Mouse (Mus musculus) embryonic stem cell, embryonic (primary cell): ENCODE results near the gene Stac2.

ENCODE experiments used
- CTCF ChIA-PET, 4 experiments: fragments of 300-600 bp in 2 of 4; fragments of 350-600 bp in 2 of 4; sonication (Branson Sonifier 250); formaldehyde crosslinking; loops; one replicate each; lab custom pipeline; 2022; ENCODE audit warnings: inconsistent platforms in 2 of 4; lab: Charles Lee
- POLR2A ChIA-PET, 4 experiments: fragments of 300-600 bp in 2 of 4; fragments of 350-600 bp in 2 of 4; sonication (Branson Sonifier 250); formaldehyde crosslinking; loops; one replicate each; lab custom pipeline; 2022; ENCODE audit warnings: antibody characterized with exemption in 4 of 4, inconsistent platforms in 1 of 4; lab: Charles Lee

The Stac2 gene

GRCm38 (mm10) chr11:98001986-98002385, 51.3 kb downstream of the Stac2 start:
- CTCF ChIA-PET, result interaction anchor here (0.5 to 5.1 kb wide), 83 partner anchors 8 to 1094 kb away, joined by 3 to 40 read pairs (median 4); partner anchors contain the start of genes Plxdc1 (in 3 of the 4), Fbxo47 (in 2 of the 4), Cacnb1 (in 1 of the 4) and Fbxl20 (in 1 of the 4)
- POLR2A ChIA-PET, result interaction anchor here (0.6 to 7.0 kb wide), 38 partner anchors 8 to 372 kb away, joined by 3 to 64 read pairs (median 4); partner anchors contain the start of genes Rpl19 (in 3 of the 4), Cacnb1 (in 2 of the 4), Cdk12 (in 1 of the 4) and Epop (in 1 of the 4)

- ChIA-PET POLR2A (interaction anchor here in 3 of 4 experiments (0.6 to 4.1 kb wide), 9 partner anchors 10 to 149 kb away, joined by 3 to 21 read pairs (median 4); partner anchors contain the start of genes Fbxo47 (in 2 of the 3), Plxdc1 (in 1 of the 3) and Rpl19 (in 1 of the 3)), CTCF (interaction anchor here in 3 of 4 experiments (0.5 to 2.4 kb wide), 12 partner anchors 10 to 1095 kb away, joined by 3 to 36 read pairs (median 3); no protein-coding TSS in a partner anchor)
Measured at GRCm38 (mm10) chr11:98001351-98001824, 51.9 kb downstream of the Stac2 start.

GRCm38 (mm10) chr11:98000378-98001140, 52.7 kb downstream of the Stac2 start:
- ChIA-PET POLR2A (interaction anchor here (0.5 to 4.1 kb wide), 14 partner anchors 11 to 284 kb away, joined by 3 to 21 read pairs (median 4); partner anchors contain the start of genes Rpl19 (in 4 of the 4), Fbxo47 (in 1 of the 4), Plxdc1 (in 1 of the 4) and Rpl23 (in 1 of the 4)), CTCF (interaction anchor here in 1 of 4 experiments (0.5 kb wide), 1 partner anchor 64 kb away, joined by 3 read pairs; no protein-coding TSS in a partner anchor)

GRCm38 (mm10) chr11:97999748-98000147, 53.5 kb downstream of the Stac2 start:
- ChIA-PET POLR2A (interaction anchor here in 3 of 4 experiments (0.9 to 1.8 kb wide), 5 partner anchors 21 to 218 kb away, joined by 3 to 6 read pairs (median 4); partner anchors contain the start of genes Rpl19 (in 3 of the 3) and Rpl23 (in 1 of the 3)), CTCF (interaction anchor here in 1 of 4 experiments (1.7 kb wide), 1 partner anchor 13 kb away, joined by 5 read pairs; no protein-coding TSS in a partner anchor)

GRCm38 (mm10) chr11:97998898-97999608, 54.2 kb downstream of the Stac2 start:
- ChIA-PET CTCF (interaction anchor here in 2 of 4 experiments (0.7 to 1.7 kb wide), 3 partner anchors 14 to 20 kb away, joined by 3 to 5 read pairs (median 3); no protein-coding TSS in a partner anchor), POLR2A (interaction anchor here in 3 of 4 experiments (0.5 to 1.8 kb wide), 8 partner anchors 19 to 217 kb away, joined by 3 to 6 read pairs (median 4); partner anchors contain the start of genes Rpl19 (in 2 of the 3) and Rpl23 (in 1 of the 3))

- POLR2A ChIA-PET, result interaction anchor here in 1 of 4 experiments (1.5 kb wide), 1 partner anchor 60 kb away, joined by 3 read pairs; no protein-coding TSS in a partner anchor
- CTCF ChIA-PET, result interaction anchor here in 1 of 4 experiments (1.1 to 1.7 kb wide), 2 partner anchors 15 to 61 kb away, joined by 3 to 5 read pairs; no protein-coding TSS in a partner anchor
Measured at GRCm38 (mm10) chr11:97998074-97998793, 55.0 kb downstream of the Stac2 start.

- CTCF ChIA-PET, result interaction anchor here in 1 of 4 experiments (1.1 kb wide), 1 partner anchor 60 kb away, joined by 3 read pairs; no protein-coding TSS in a partner anchor
- POLR2A ChIA-PET, result interaction anchor here in 2 of 4 experiments (1.0 to 1.5 kb wide), 2 partner anchors 61 to 105 kb away, joined by 3 to 4 read pairs; no protein-coding TSS in a partner anchor
Measured at GRCm38 (mm10) chr11:97997387-97997960, 55.8 kb downstream of the Stac2 start.

- CTCF ChIA-PET, result interaction anchor here in 3 of 4 experiments (0.6 to 1.4 kb wide), 6 partner anchors 8 to 346 kb away, joined by 3 to 6 read pairs (median 3); partner anchors contain the start of gene Fbxo47 (in 1 of the 3)
Measured at GRCm38 (mm10) chr11:97996691-97997090, 56.6 kb downstream of the Stac2 start.

GRCm38 (mm10) chr11:97995564-97996288, 57.5 kb downstream of the Stac2 start, which contains the start of gene Arl5c:
Gene Arl5c, minus strand, starts transcription at chr11:97996181.
- POLR2A ChIA-PET, result interaction anchor here in 3 of 4 experiments (0.5 to 3.0 kb wide), 22 partner anchors 8 to 253 kb away, joined by 3 to 19 read pairs (median 4); partner anchors contain the start of genes Plxdc1 (in 2 of the 3), Rpl19 (in 2 of the 3), Rpl23 (in 2 of the 3) and Cacnb1 (in 1 of the 3)

More at GRCm38 (mm10) chr11:97996691-97997090, 56.6 kb downstream of the Stac2 start:
- POLR2A ChIA-PET, result interaction anchor here in 3 of 4 experiments (0.7 to 2.7 kb wide), 6 partner anchors 8 to 299 kb away, joined by 3 to 19 read pairs (median 4); partner anchors contain the start of gene Plxdc1 (in 1 of the 3)

GRCm38 (mm10) chr11:97994539-97995100, 58.6 kb downstream of the Stac2 start:
- POLR2A ChIA-PET, result interaction anchor here (0.5 to 3.0 kb wide), 29 partner anchors 8 to 840 kb away, joined by 3 to 19 read pairs (median 3); partner anchors contain the start of genes Rpl19 (in 3 of the 4), Fbxo47 (in 2 of the 4), B230217C12Rik (in 1 of the 4) and Fbxl20 (in 1 of the 4)

More at GRCm38 (mm10) chr11:97995564-97996288, 57.5 kb downstream of the Stac2 start, which contains the start of gene Arl5c:
- CTCF ChIA-PET, result interaction anchor here (0.7 to 2.3 kb wide), 10 partner anchors 8 to 347 kb away, joined by 3 to 28 read pairs (median 3); partner anchors contain the start of gene Fbxo47 (in 1 of the 4)

GRCm38 (mm10) chr11:97988530-97989096, 64.6 kb downstream of the Stac2 start:
- ChIA-PET POLR2A (interaction anchor here (0.6 to 4.2 kb wide), 61 partner anchors 11 to 286 kb away, joined by 3 to 31 read pairs (median 4); partner anchors contain the start of genes Fbxo47 (in 3 of the 4), Rpl19 (in 3 of the 4), Lasp1 (in 2 of the 4) and Cwc25 (in 1 of the 4)), CTCF (interaction anchor here (0.6 to 5.5 kb wide), 25 partner anchors 14 to 577 kb away, joined by 3 to 35 read pairs (median 4); partner anchors contain the start of genes Fbxo47 (in 1 of the 4) and Pcgf2 (in 1 of the 4))

More at GRCm38 (mm10) chr11:97994539-97995100, 58.6 kb downstream of the Stac2 start:
- CTCF ChIA-PET, result interaction anchor here (0.5 to 2.4 kb wide), 35 partner anchors 8 to 822 kb away, joined by 3 to 28 read pairs (median 4); partner anchors contain the start of gene Plxdc1 (in 2 of the 4)

GRCm38 (mm10) chr11:97987551-97988526, 65.4 kb downstream of the Stac2 start:
- ChIA-PET POLR2A (interaction anchor here (0.5 to 4.2 kb wide), 70 partner anchors 10 to 285 kb away, joined by 3 to 31 read pairs (median 4); partner anchors contain the start of genes Fbxo47 (in 3 of the 4), Rpl19 (in 3 of the 4), Lasp1 (in 2 of the 4) and Cwc25 (in 1 of the 4)), CTCF (interaction anchor here (0.6 to 5.5 kb wide), 33 partner anchors 13 to 576 kb away, joined by 3 to 35 read pairs (median 5); partner anchors contain the start of genes Lasp1 (in 1 of the 4) and Pcgf2 (in 1 of the 4))
